Mouse (Mus musculus): ENCODE data around the gene Tchp. TPM values are rescaled to one million over a fixed set of nuclear protein-coding genes. Genes with fewer than 3 reads are reported as not detected.

The Tchp gene
- polyA plus RNA-seq, 1 experiment from 2014 or later = 14.8 TPM

DNA sequence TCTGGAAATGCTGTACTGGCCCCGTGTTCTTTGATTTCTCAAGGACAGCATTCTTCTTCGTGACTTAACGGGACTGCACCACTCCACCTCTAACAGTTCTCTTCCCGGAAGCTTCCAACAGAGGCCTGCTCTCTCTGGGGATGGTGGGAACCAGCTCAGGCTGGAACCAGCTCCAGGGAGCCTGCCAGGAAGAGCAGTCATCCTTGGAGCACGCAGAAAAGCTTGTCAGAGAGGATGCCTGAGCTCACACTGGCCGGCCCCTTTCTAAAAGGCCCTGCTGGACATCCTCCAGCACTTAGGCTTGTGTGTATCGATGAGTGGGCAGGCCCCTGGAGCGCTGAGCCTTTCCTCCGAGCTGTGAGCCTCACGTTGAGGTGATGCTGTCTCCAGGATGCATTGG, 20.6 kb downstream of the Tchp start:
- Histone ChIP-seq H3K36me3 (ENCODE audit: insufficient read depth) (peaks cover 66% of the 10 kb centered on the region), H3K9ac (no peak overlapping the region), H3K27me3 (ENCODE audit: insufficient read depth, low read length) (no peaks in the 10 kb centered on the region), H3K27ac (ENCODE audit: low read depth) (no peak overlapping the region), H3K4me2 (no peak overlapping the region), H3K9me3 (ENCODE audit: low read depth, low read length) (no peaks in the 10 kb centered on the region), H3K4me1 (ENCODE audit: insufficient read depth) (no peaks in the 10 kb centered on the region), H3K4me3 (ENCODE audit: low read depth, low read length) (no peak overlapping the region)
- ATAC-seq (ENCODE audit: insufficient read depth) = no peak
- no peak for DNase-seq
- no peak for TF ChIP-seq CTCF (IDR thresholded peaks at IDR 0.05; ENCODE audit: low read depth)
- 80% methylated on average over 10 of the region's 10 CpGs for WGBS

GRCm38 (mm10) chr5:114730129-114730528, 22.6 kb downstream of the Tchp start:
- no peaks in the 10 kb centered on the region for H3K4me1 ChIP-seq (ENCODE audit: insufficient read depth)
- no peak overlapping the region for H3K27ac ChIP-seq (ENCODE audit: low read depth)
- no peak for ATAC-seq (ENCODE audit: insufficient read depth)
- no peak for TF ChIP-seq CTCF (IDR thresholded peaks at IDR 0.05; ENCODE audit: low read depth)
- no peak overlapping the region for H3K9ac ChIP-seq
- peaks cover 80% of the 10 kb centered on the region for H3K36me3 ChIP-seq (ENCODE audit: insufficient read depth)
- no peak overlapping the region for H3K4me2 ChIP-seq
- no peaks in the 10 kb centered on the region for H3K9me3 ChIP-seq (ENCODE audit: low read depth, low read length)
- WGBS = 61% methylated on average over 10 of the region's 10 CpGs
- H3K4me3 ChIP-seq (ENCODE audit: low read depth, low read length) = no peak overlapping the region
- DNase-seq = peak; percentile 36
- H3K27me3 ChIP-seq (ENCODE audit: insufficient read depth, low read length) = no peaks in the 10 kb centered on the region

- no peaks in the 10 kb centered on the region for H3K27me3 ChIP-seq (ENCODE audit: insufficient read depth, low read length)
- H3K27ac ChIP-seq (ENCODE audit: low read depth) = no peak overlapping the region
- WGBS = 68% methylated on average over 6 of the region's 6 CpGs
- no peak overlapping the region for H3K9ac ChIP-seq
- no peaks in the 10 kb centered on the region for H3K9me3 ChIP-seq (ENCODE audit: low read depth, low read length)
- H3K4me1 ChIP-seq (ENCODE audit: insufficient read depth) = no peaks in the 10 kb centered on the region
- H3K36me3 ChIP-seq (ENCODE audit: insufficient read depth) = peaks cover 86% of the 10 kb centered on the region
- no peak overlapping the region for H3K4me2 ChIP-seq
- H3K4me3 ChIP-seq (ENCODE audit: low read depth, low read length) = no peak overlapping the region
- no peak for TF ChIP-seq CTCF (IDR thresholded peaks at IDR 0.05; ENCODE audit: low read depth)
- no peak for ATAC-seq (ENCODE audit: insufficient read depth)
- DNase-seq = no peak
These were observed 23.9 kb downstream of the Tchp start for GRCm38 (mm10) chr5:114731498-114731897.

GRCm38 (mm10) chr5:114731969-114732368, 24.4 kb downstream of the Tchp start:
- no peaks in the 10 kb centered on the region for H3K4me1 ChIP-seq (ENCODE audit: insufficient read depth)
- H3K9me3 ChIP-seq (ENCODE audit: low read depth, low read length) = no peaks in the 10 kb centered on the region
- no peak overlapping the region for H3K4me2 ChIP-seq
- H3K4me3 ChIP-seq (ENCODE audit: low read depth, low read length) = no peak overlapping the region
- peaks cover 91% of the 10 kb centered on the region for H3K36me3 ChIP-seq (ENCODE audit: insufficient read depth)
- no peak overlapping the region for H3K9ac ChIP-seq
- ATAC-seq (ENCODE audit: insufficient read depth) (no peak), DNase-seq (no peak)
- TF ChIP-seq CTCF (IDR thresholded peaks at IDR 0.05; ENCODE audit: low read depth) = no peak
- H3K27ac ChIP-seq (ENCODE audit: low read depth) = no peak overlapping the region
- 78% methylated on average over 15 of the region's 15 CpGs for WGBS
- H3K27me3 ChIP-seq (ENCODE audit: insufficient read depth, low read length) = no peaks in the 10 kb centered on the region

DNA sequence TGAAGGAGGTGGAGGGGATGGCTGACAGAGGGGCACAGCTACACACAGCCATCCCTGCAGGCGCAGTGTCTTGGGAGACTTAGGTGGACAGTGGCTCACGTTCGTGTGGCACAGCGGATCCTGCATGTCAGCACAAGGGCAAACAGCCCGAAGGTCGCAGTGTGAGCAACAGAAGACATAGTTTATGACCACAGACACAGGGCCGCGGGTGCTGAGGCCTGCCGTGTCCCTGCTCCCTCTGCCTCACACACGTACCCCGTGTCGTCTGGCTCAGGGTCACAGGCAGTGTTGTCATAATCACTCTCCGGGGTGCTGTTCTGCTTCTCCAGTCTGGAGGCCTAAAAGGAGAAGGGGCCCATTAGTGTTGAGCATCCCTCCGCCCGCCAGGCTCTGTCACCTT, 26.0 kb downstream of the Tchp start:
- no peaks in the 10 kb centered on the region for H3K9me3 ChIP-seq (ENCODE audit: low read depth, low read length)
- H3K27ac ChIP-seq (ENCODE audit: low read depth) = no peak overlapping the region
- no peak for TF ChIP-seq CTCF (IDR thresholded peaks at IDR 0.05; ENCODE audit: low read depth)
- no peak overlapping the region for H3K4me3 ChIP-seq (ENCODE audit: low read depth, low read length)
- H3K36me3 ChIP-seq (ENCODE audit: insufficient read depth) = peaks cover 93% of the 10 kb centered on the region
- DNase-seq (no peak), ATAC-seq (ENCODE audit: insufficient read depth) (no peak)
- no peaks in the 10 kb centered on the region for H3K4me1 ChIP-seq (ENCODE audit: insufficient read depth)
- 93% methylated on average over 15 of the region's 15 CpGs for WGBS
- no peaks in the 10 kb centered on the region for H3K27me3 ChIP-seq (ENCODE audit: insufficient read depth, low read length)
- no peak overlapping the region for H3K9ac ChIP-seq
- H3K4me2 ChIP-seq = no peak overlapping the region

- 74% methylated on average over 21 of the region's 21 CpGs for WGBS
- no peak overlapping the region for H3K4me3 ChIP-seq (ENCODE audit: low read depth, low read length)
- no peaks in the 10 kb centered on the region for H3K9me3 ChIP-seq (ENCODE audit: low read depth, low read length)
- TF ChIP-seq CTCF (IDR thresholded peaks at IDR 0.05; ENCODE audit: low read depth) = no peak
- H3K9ac ChIP-seq = no peak overlapping the region
- H3K27ac ChIP-seq (ENCODE audit: low read depth) = no peak overlapping the region
- no peak overlapping the region for H3K4me2 ChIP-seq
- H3K27me3 ChIP-seq (ENCODE audit: insufficient read depth, low read length) = no peaks in the 10 kb centered on the region
- H3K36me3 ChIP-seq (ENCODE audit: insufficient read depth) = peaks cover 89% of the 10 kb centered on the region
- H3K4me1 ChIP-seq (ENCODE audit: insufficient read depth) = no peaks in the 10 kb centered on the region
- ATAC-seq (ENCODE audit: insufficient read depth) (no peak), DNase-seq (no peak)
These were observed 29.7 kb downstream of the Tchp start for GRCm38 (mm10) chr5:114737090-114737887.

DNA sequence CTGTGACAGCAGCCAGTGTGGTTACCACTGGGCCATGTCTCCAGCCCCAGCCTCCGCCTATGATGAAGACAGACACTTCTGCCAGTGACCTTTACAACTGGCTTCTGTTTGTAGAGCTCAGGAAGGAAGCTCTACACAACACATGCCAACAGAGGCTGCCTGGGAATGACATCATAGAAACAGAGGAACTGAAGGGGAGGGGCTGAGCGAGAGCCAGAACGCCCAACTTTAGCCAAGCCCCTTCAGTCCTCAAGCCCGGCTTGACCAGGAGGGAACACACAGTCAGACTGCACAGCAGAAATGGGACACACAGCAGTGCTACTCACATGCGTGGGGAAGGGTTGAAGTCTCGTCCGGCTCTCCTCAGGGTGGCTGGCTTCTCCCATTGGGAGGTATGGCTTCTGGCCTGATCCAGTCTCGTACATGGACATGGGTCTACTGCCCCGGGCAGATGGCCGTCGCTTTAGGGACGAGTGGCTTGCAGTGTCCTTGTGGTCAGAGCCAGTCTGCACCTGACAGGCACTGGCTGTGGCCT, 31.2 kb downstream of the Tchp start:
- Histone ChIP-seq H3K9me3 (ENCODE audit: low read depth, low read length) (no peaks in the 10 kb centered on the region), H3K4me1 (ENCODE audit: insufficient read depth) (no peaks in the 10 kb centered on the region), H3K4me2 (no peak overlapping the region), H3K4me3 (ENCODE audit: low read depth, low read length) (no peak overlapping the region), H3K27ac (ENCODE audit: low read depth) (0 out of 2 replicates have a peak overlapping the region, but pooled peaks have one; percentile 8), H3K36me3 (ENCODE audit: insufficient read depth) (peaks cover 90% of the 10 kb centered on the region), H3K9ac (no peak overlapping the region), H3K27me3 (ENCODE audit: insufficient read depth, low read length) (no peaks in the 10 kb centered on the region)
- no peak for TF ChIP-seq CTCF (IDR thresholded peaks at IDR 0.05; ENCODE audit: low read depth)
- peak; percentile 73 for DNase-seq
- 75% methylated on average over 12 of the region's 12 CpGs for WGBS
- peak; percentile 72 for ATAC-seq (ENCODE audit: insufficient read depth)

All from lung, embryonic 14.5 days (tissue).